Mouse (Mus musculus) ES-E14 (cell line): Measurements from ENCODE around the gene Vsig10. TPM values are rescaled to one million over a fixed set of nuclear protein-coding genes. Genes with fewer than 3 reads are reported as not detected.
A peak's percentile ranks its signal among the peaks of the same experiment; 100 is the strongest.

Source experiments
- DNase-seq: peaks from one replicate; pipeline ENCODE4 v3.0.0-alpha.2; 2013; ENCODE audit warnings: low read depth, low spot score
- H3K27ac ChIP-seq: 2 replicates; pipeline ENCODE4 v1.5.1; 2012; ENCODE audit warnings: low read depth, mild to moderate bottlenecking, low read length, moderate library complexity, mixed read lengths; ENCODE audit not compliant: poor library complexity, insufficient read depth, severe bottlenecking
- H3K36me3 ChIP-seq: 2 replicates; pipeline ENCODE4 v1.6.1; 2012; ENCODE audit warnings: mild to moderate bottlenecking, low read length, moderate library complexity, mixed read lengths; ENCODE audit not compliant: control insufficient read depth, poor library complexity, insufficient read depth, severe bottlenecking
- H3K4me1 ChIP-seq, 2 experiments: fragments of 150-350 bp in 1 of 2; sonication (generic) in 1 of 2; 2 replicates each; pipeline ENCODE4 v1.6.1; 2012; ENCODE audit warnings: low read length in 2 of 2, mild to moderate bottlenecking in 1 of 2, mixed read lengths in 1 of 2; ENCODE audit not compliant: control insufficient read depth in 2 of 2, insufficient read depth in 2 of 2, poor library complexity in 1 of 2
- H3K4me3 ChIP-seq, 2 experiments: fragments of 150-350 bp in 1 of 2; sonication (generic) in 1 of 2; 2 replicates each; pipeline ENCODE4 v1.5.1; 2012; ENCODE audit warnings: low read length in 2 of 2, low read depth in 1 of 2, mild to moderate bottlenecking in 1 of 2, mixed read lengths in 1 of 2; ENCODE audit not compliant: insufficient read depth in 1 of 2, poor library complexity in 1 of 2, severe bottlenecking in 1 of 2
- H3K9ac ChIP-seq: 2 replicates; pipeline ENCODE4 v1.6.1; 2012; ENCODE audit warnings: low read depth, mild to moderate bottlenecking, low read length, mixed read lengths; ENCODE audit not compliant: poor library complexity, insufficient read depth, severe bottlenecking
- H3K9me3 ChIP-seq: fragments of 150-350 bp; sonication (generic); 2 replicates; pipeline ENCODE4 v1.6.1; 2012; ENCODE audit warnings: low read depth, mild to moderate bottlenecking, low read length; ENCODE audit not compliant: control insufficient read depth, insufficient read depth
- CHD2 ChIP-seq: IDR thresholded peaks from 2 replicates; pipeline ENCODE4 v1.6.1; 2014; ENCODE audit warnings: mild to moderate bottlenecking, low read depth, low read length, inconsistent platforms
- HCFC1 ChIP-seq: IDR thresholded peaks from 2 replicates; pipeline ENCODE4 v1.6.1; 2012; ENCODE audit warnings: low read length, inconsistent platforms, borderline replicate concordance; ENCODE audit not compliant: insufficient read depth
- MAFK ChIP-seq: IDR thresholded peaks from 2 replicates; pipeline ENCODE4 v1.6.1; 2014; ENCODE audit warnings: mild to moderate bottlenecking, low read depth, low read length, inconsistent platforms; ENCODE audit not compliant: insufficient read depth
- ZC3H11A ChIP-seq: IDR thresholded peaks from 2 replicates; pipeline ENCODE4 v1.6.1; 2012; ENCODE audit warnings: low read depth, mild to moderate bottlenecking, inconsistent platforms, low read length, borderline replicate concordance
- ZNF384 ChIP-seq: IDR thresholded peaks from 2 replicates; pipeline ENCODE4 v1.6.1; 2012; ENCODE audit warnings: low read depth, low read length, inconsistent platforms
- in situ Hi-C, 2 experiments: fragments of 600-800 bp; cut with MboI; formaldehyde crosslinking; loops; one replicate each; pipeline ENCODE4 v1.15.1; 2025; ENCODE audit warnings: low sequenced_read_pairs in 2 of 2, inconsistent platforms in 1 of 2; ENCODE audit not compliant: unreplicated experiment in 2 of 2
- total RNA-seq: library from RNA; depleted of rRNA; stranded (reverse); fragments of 300-350 nt; gene quantifications from 2 replicates; pipeline ENCODE4 v1.2.3, GENCODE M21; 2012

The Vsig10 gene
- total RNA-seq, 1 experiment, result 11.7 TPM

GRCm38 (mm10) chr5:117360631-117361541 lies 42.0 kb downstream of the Vsig10 start:
- DNase-seq, result no peak
- peaks cover 33 to 35% of the 10 kb centered on the region in 2 experiments for H3K4me1 ChIP-seq

GRCm38 (mm10) chr5:117361590-117361989 lies 42.7 kb downstream of the Vsig10 start:
- 0 out of 4 replicates have a peak overlapping the region, but pooled peaks of 1 of the 2 experiments have one; percentile 12 for H3K4me3 ChIP-seq
- H3K9ac ChIP-seq, result no peak overlapping the region
- H3K4me1 ChIP-seq, result peaks cover 36 to 37% of the 10 kb centered on the region in 2 experiments
- in situ Hi-C loops, result no loop called here
- H3K27ac ChIP-seq, result no peak overlapping the region; the same call in 1 of the 2 replicates
- TF ChIP-seq ZNF384 (no peak), ZC3H11A (no peak), CHD2 (no peak), HCFC1 (no peak), MAFK (no peak)
- peaks cover 27% of the 10 kb centered on the region for H3K36me3 ChIP-seq
- no peaks in the 10 kb centered on the region for H3K9me3 ChIP-seq
- DNase-seq, result no peak

More at GRCm38 (mm10) chr5:117360631-117361541, 42.0 kb downstream of the Vsig10 start:
- TF ChIP-seq ZNF384 (no peak), MAFK (no peak), ZC3H11A (no peak), CHD2 (no peak), HCFC1 (no peak)
- in situ Hi-C loops, result no loop called here
- Histone ChIP-seq H3K9ac (peak overlapping the region; percentile 51; the same call in 1 of the 2 replicates), H3K27ac (peak overlapping the region; percentile 87), H3K4me3 (peak overlapping the region; percentile 12 to 40), H3K9me3 (no peaks in the 10 kb centered on the region), H3K36me3 (peaks cover 22% of the 10 kb centered on the region)

GRCm38 (mm10) chr5:117363066-117363782 lies 44.3 kb downstream of the Vsig10 start:
- H3K9ac ChIP-seq, result peak overlapping the region; percentile 29
- peak overlapping the region; percentile 4; the same call in 1 of the 2 replicates for H3K27ac ChIP-seq
- peaks cover 36% of the 10 kb centered on the region for H3K36me3 ChIP-seq
- H3K4me3 ChIP-seq, result peak overlapping the region in 1 of 2 experiments; percentile 10; a peak in 2 of 4 replicates
- DNase-seq, result no peak
- TF ChIP-seq MAFK (no peak), ZC3H11A (no peak), HCFC1 (no peak), CHD2 (no peak), ZNF384 (no peak)
- H3K4me1 ChIP-seq, result peaks cover 38 to 39% of the 10 kb centered on the region in 2 experiments
- H3K9me3 ChIP-seq, result no peaks in the 10 kb centered on the region
- in situ Hi-C loops, result no loop called here

GRCm38 (mm10) chr5:117364821-117365220 lies 45.9 kb downstream of the Vsig10 start:
- H3K9ac ChIP-seq, result peak overlapping the region; percentile 46; the same call in 1 of the 2 replicates
- peaks cover 52% of the 10 kb centered on the region for H3K36me3 ChIP-seq
- no peaks in the 10 kb centered on the region for H3K9me3 ChIP-seq
- DNase-seq, result no peak
- H3K27ac ChIP-seq, result no peak overlapping the region
- no peak overlapping the region for H3K4me3 ChIP-seq
- TF ChIP-seq MAFK, result no peak
- TF ChIP-seq ZNF384, result no peak
- no peak for TF ChIP-seq HCFC1
- TF ChIP-seq ZC3H11A, result no peak
- TF ChIP-seq CHD2, result no peak
- peaks cover 29 to 36% of the 10 kb centered on the region in 2 experiments for H3K4me1 ChIP-seq
- in situ Hi-C loops, result no loop called here
